Mouse (Mus musculus) left cerebral cortex, postnatal 36 days (tissue): ENCODE results near the gene Skor1. TPM values are rescaled to one million over a fixed set of nuclear protein-coding genes. Genes with fewer than 3 reads are reported as not detected.

ENCODE experiments used
- DNase-seq, 2 experiments: peaks; one replicate each; pipeline ENCODE4 v3.0.0; 2021 to 2022; ENCODE audit warnings: low spot score in 2 of 2, mixed read lengths in 1 of 2
- intact Hi-C: fragments of 180-260 bp; cut with DNase I; formaldehyde crosslinking; loops from one replicate; pipeline ENCODE4 v1.15.1; 2025
- total RNA-seq, 2 experiments: library from RNA; stranded (reverse); gene quantifications; 2 replicates each; pipeline ENCODE4 v1.2.3; 2021

The Skor1 gene
- total RNA-seq, 2 experiments from 2014 or later = 0.18 to 0.22 TPM

GRCm38 (mm10) chr9:63108580-63108979, 40.2 kb downstream of the Skor1 start:
- DNase-seq = no peak
- intact Hi-C loops = no loop called here

- no peak for DNase-seq
- intact Hi-C loops = no loop called here
Observed at GRCm38 (mm10) chr9:63100660-63101059, 48.1 kb downstream of the Skor1 start.

GRCm38 (mm10) chr9:63099876-63100275, 48.9 kb downstream of the Skor1 start:
- intact Hi-C loops = no loop called here
- no peak for DNase-seq

- intact Hi-C loops = no loop called here
Observed at GRCm38 (mm10) chr9:63099344-63099743, 49.4 kb downstream of the Skor1 start.

GRCm38 (mm10) chr9:63098887-63099286, 49.9 kb downstream of the Skor1 start:
- DNase-seq = no peak
- intact Hi-C loops = no loop called here

More at GRCm38 (mm10) chr9:63099344-63099743, 49.4 kb downstream of the Skor1 start:
- no peak for DNase-seq

GRCm38 (mm10) chr9:63097204-63097603, 51.6 kb downstream of the Skor1 start:
- intact Hi-C loops = no loop called here

GRCm38 (mm10) chr9:63094030-63094429, 54.7 kb downstream of the Skor1 start:
- intact Hi-C loops = no loop called here
- DNase-seq = no peak

More at GRCm38 (mm10) chr9:63097204-63097603, 51.6 kb downstream of the Skor1 start:
- DNase-seq = no peak

- intact Hi-C loops = loop anchor here (1.0 kb wide), 1 partner anchor 33 kb away; no protein-coding TSS in a partner anchor
- peak in 1 of 2 experiments; percentile 11 for DNase-seq
Observed at GRCm38 (mm10) chr9:63092567-63092966, 56.2 kb downstream of the Skor1 start.

- peak; percentile 80 to 82 for DNase-seq
- intact Hi-C loops = loop anchor here (1.0 kb wide), 1 partner anchor 33 kb away; no protein-coding TSS in a partner anchor
Observed at GRCm38 (mm10) chr9:63091971-63092528, 56.7 kb downstream of the Skor1 start.

- intact Hi-C loops = no loop called here
- peak in 1 of 2 experiments; percentile 12 for DNase-seq
Observed at GRCm38 (mm10) chr9:63091101-63091921, 57.5 kb downstream of the Skor1 start.

- intact Hi-C loops = loop anchor here (5.0 kb wide), 1 partner anchor 33 kb away; no protein-coding TSS in a partner anchor
- no peak for DNase-seq
Observed at GRCm38 (mm10) chr9:63089141-63089540, 59.6 kb downstream of the Skor1 start.

Other genes starting within 250 kb of the Skor1 start
- 10 to 100 TPM; 57.3 to 65.2 TPM for gene Pias1, start 161.0 kb downstream of the Skor1 start, total RNA-seq
- 10 to 100 TPM; 36.3 to 36.7 TPM for gene Map2k5, start 228.9 kb upstream of the Skor1 start, total RNA-seq